Mouse (Mus musculus) induced T-regulatory cell, adult 2 months (primary cell): ENCODE measurements around the gene Plscr1.

Experiments
- DNase-seq: peaks from one replicate; pipeline ENCODE4 v3.0.0-alpha.2; 2012; ENCODE audit warnings: low read depth

Plscr1 gene

DNA sequence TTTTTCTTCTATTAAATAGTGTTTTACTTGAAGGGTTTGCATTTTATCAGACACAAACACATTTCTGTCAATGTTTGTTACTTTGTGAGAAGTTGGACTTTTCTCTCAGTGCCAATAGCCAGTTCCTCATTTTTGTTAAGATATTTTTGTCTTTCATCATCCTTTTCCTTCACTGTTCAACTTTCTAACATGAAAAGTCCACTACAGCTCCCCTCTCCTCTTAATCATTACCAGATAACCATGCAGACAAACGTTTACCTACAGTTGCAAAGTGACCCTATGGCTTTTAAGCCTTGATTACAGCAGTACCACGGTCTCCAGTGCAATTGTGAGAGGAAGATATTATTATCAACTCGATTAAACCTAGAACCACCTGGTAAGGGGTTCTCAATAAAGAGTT, 51.7 kb downstream of the Plscr1 start:
- DNase-seq: no peak

DNA sequence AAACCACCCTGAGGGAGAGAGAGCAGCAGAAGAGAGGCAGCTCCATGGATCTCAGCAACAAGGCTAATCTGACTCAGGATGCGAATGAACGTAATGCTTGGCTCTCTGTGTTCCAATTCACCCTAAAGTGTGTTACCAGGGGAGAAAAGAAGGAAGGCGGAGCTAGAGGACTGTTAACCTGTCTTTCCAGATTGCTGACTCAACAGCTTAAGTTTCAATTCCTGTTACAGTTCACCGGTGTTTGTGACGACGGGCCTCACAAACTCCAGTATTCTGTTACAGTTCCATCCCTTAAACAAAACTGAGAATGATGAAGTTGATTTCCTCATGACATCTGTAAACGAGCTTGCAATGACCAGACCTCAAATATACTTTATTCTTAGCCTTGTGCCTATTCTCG, 55.5 kb downstream of the Plscr1 start:
- DNase-seq: peak; percentile 6

DNA sequence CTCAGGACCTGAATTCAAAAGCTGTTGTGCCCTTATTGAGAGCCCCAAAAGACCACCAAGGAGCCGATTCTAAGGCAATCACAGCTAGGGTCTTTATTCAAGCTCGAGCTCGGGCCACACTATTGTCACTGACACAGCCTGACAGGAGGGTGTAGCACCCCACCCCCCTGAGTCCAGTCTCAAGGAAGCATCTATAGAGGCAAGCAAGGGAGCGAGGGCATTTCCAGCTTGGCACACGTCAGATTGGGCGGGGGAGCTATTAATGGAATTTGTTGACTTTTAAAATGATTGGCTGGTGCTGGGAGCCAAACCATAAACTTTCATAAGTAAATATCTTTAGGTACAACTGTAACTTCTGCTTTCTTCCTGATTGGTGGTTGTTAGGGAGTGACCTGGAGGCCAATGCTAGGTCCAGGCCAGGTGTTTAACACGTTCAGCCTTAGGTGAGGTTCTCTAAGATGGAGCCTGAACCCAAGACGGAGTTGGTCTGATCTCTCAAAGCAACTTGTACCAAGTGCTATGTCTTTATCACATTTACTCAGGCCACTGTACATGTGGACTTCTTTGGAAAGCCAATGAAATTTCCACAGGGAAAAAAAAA, 56.2 kb downstream of the Plscr1 start:
- DNase-seq: no peak

DNA sequence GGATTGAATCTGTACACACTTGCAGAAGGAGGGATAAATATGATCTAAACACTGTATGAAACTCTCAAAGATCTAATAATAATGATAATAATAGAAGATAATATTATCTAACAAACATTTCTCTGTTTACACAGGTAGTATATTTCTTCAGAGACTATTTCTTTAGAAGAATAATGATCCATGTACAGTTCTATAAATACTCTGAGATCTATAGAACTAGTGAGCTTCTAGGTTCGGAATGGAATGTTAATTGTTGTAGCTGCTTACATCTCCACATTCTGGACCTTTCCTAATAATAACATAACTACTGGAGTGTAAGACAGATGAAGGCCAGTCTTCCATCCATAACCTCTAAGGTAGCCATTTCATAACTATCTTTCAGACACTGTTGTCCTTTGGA, 59.5 kb downstream of the Plscr1 start, which contains the start of gene 1700057G04Rik:
Gene 1700057G04Rik, plus strand, starts transcription at position 301 of the 400 bp plus-strand sequence.
- no peak for DNase-seq

DNA sequence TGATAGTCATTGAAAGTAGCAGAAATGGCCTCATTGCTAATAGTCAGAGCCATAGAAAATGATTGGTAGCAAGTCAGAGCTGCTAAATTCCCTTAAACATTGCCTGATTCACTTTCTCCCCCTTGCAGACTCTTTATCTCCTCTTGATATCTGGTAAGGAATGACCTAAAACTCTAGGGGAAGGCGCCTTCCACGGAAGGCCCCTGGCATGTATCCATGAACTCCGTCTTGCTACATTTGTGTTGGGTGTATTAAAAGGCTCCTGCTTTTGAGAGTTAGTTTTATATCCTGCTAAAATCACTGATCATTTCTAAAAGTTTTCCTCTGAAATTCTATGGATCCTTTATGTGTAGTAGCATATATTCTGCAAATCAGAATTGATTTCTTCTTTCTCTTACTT, 67.2 kb downstream of the Plscr1 start:
- no peak for DNase-seq
